21 mouse cellular contexts compared by ENCODE assay signal in the genomic region with DNA sequence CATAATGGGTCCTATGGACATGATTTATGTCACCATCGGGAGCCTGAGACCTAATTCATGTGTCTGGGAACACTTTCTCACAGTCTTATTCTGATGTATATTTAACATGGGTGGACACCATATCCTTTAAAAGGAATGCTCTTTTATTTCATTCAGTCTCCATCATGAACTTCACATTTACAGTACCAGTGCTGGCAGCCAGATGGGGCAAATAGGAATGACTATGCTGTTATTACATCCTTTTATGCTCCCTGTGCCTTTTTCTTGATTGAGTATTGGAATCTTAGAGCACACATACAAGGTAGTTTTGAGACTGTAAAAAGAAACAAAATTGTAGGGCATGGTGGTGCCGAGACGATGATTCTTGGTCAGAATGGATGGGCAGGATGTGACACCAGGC.
DNase-seq lines count a peak whose midpoint lies in the region; ATAC-seq and TF ChIP-seq lines count a peak whose summit lies in the region.
"Had no signal": no experiment of that assay in that cellular context is flagged by ENCODE, and none has a peak within 500 bp of the region (broad histone marks: within the 10 kb centered on the region; RNA-seq: fewer than 3 reads in every experiment).

No protein-coding gene starts in this region.

- no peak overlapping the region for H3K4me3 ChIP-seq in kidney, postnatal 0 days (replicated peaks; ENCODE audit: low read depth, low read length)
- H3K4me3 ChIP-seq in midbrain, embryonic 14.5 days (replicated peaks; ENCODE audit: low read depth, low read length): no peak overlapping the region
- H3K4me3 ChIP-seq in midbrain, embryonic 13.5 days (replicated peaks): no peak overlapping the region
- no peak overlapping the region for H3K4me3 ChIP-seq in cerebellum, adult 2 months (replicated peaks; ENCODE audit: insufficient read depth, low read depth, low read length)
- H3K4me3 ChIP-seq: forebrain, embryonic 12.5 days; heart, embryonic 10.5 days; hindbrain, embryonic 13.5 days; lung, embryonic 15.5 days had no signal

- ATAC-seq in CD4-positive, CD25-positive, alpha-beta regulatory T cell, adult 4 months: no peak
- ATAC-seq in kidney, postnatal 0 days (replicated peaks; ENCODE audit: low FRiP score, low read depth): no peak
- no peak for ATAC-seq in midbrain, embryonic 14.5 days (ENCODE audit: low FRiP score, low TSS enrichment)
- no peak for ATAC-seq in midbrain, embryonic 13.5 days

- peak; percentile 58 for TF ChIP-seq CTCF in kidney, postnatal 0 days (IDR thresholded peaks at IDR 0.05; ENCODE audit: low read depth)
- no peak for TF ChIP-seq CTCF in cerebellum, adult 2 months (IDR thresholded peaks at IDR 0.05; ENCODE audit: borderline replicate concordance, insufficient read depth, low read depth, low read length)

- DNase-seq in CD4-positive, CD25-positive, alpha-beta regulatory T cell, adult 2 months (ENCODE audit: low read depth, low spot score): peak; percentile 39
- DNase-seq in kidney, postnatal 0 days (ENCODE audit: low spot score): no peak
- DNase-seq in kidney, adult 8-10 months: no peak
- peak; percentile 34 for DNase-seq in midbrain, embryonic 14.5 days
- no peak for DNase-seq in frontal cortex, postnatal 10 days (ENCODE audit: low spot score in 2 of 2)
- no peak for DNase-seq in cerebellum, adult 2 months
- DNase-seq: cerebellum, adult 9-10 months; gastrocnemius, postnatal 36 days; heart, postnatal 14 days; kidney, adult 11 months; kidney, postnatal 10 days; left cerebral cortex, postnatal 4 days; retina, postnatal 1 day; thymus, postnatal 14 days had no signal

- no peak overlapping the region for H3K4me2 ChIP-seq in kidney, postnatal 0 days (ENCODE audit: low read length)
- no peak overlapping the region for H3K4me2 ChIP-seq in midbrain, embryonic 14.5 days (ENCODE audit: low read length)
- no peak overlapping the region for H3K4me2 ChIP-seq in midbrain, embryonic 13.5 days (replicated peaks)
- H3K4me2 ChIP-seq: forebrain, embryonic 12.5 days; hindbrain, embryonic 13.5 days; lung, embryonic 15.5 days had no signal

- no peak overlapping the region for H3K9ac ChIP-seq in kidney, postnatal 0 days (ENCODE audit: low read depth, low read length)
- H3K9ac ChIP-seq in midbrain, embryonic 14.5 days (replicated peaks; ENCODE audit: low read length): no peak overlapping the region
- no peak overlapping the region for H3K9ac ChIP-seq in midbrain, embryonic 13.5 days (replicated peaks)
- H3K9ac ChIP-seq: forebrain, embryonic 12.5 days; hindbrain, embryonic 13.5 days; lung, embryonic 15.5 days had no signal

- TF ChIP-seq POLR2A in cerebellum, adult 2 months (IDR thresholded peaks at IDR 0.05; ENCODE audit: borderline replicate concordance, insufficient read depth, low read length): no peak

- 73% methylated on average over 3 of the region's 3 CpGs for WGBS in kidney, postnatal 0 days
- 89% methylated on average over 3 of the region's 3 CpGs for WGBS in midbrain, embryonic 14.5 days
- 96% methylated on average over 3 of the region's 3 CpGs for WGBS in midbrain, embryonic 13.5 days
- WGBS in cerebellum, adult 2 months: 68% methylated on average over 3 of the region's 3 CpGs

- no peak overlapping the region for H3K27ac ChIP-seq in kidney, postnatal 0 days
- no peak overlapping the region for H3K27ac ChIP-seq in midbrain, embryonic 14.5 days (replicated peaks; ENCODE audit: low read depth, low read length)
- H3K27ac ChIP-seq in midbrain, embryonic 13.5 days: no peak overlapping the region
- H3K27ac ChIP-seq in cerebellum, adult 2 months (ENCODE audit: insufficient read depth, low read length): no peak overlapping the region
- H3K27ac ChIP-seq: forebrain, embryonic 12.5 days; heart, embryonic 10.5 days; hindbrain, embryonic 13.5 days; lung, embryonic 15.5 days had no signal

- H3K4me1 ChIP-seq in kidney, postnatal 0 days (replicated peaks; ENCODE audit: insufficient read depth, low read length): 0 out of 2 replicates have a peak, but pooled peaks cover 4% of the 10 kb centered on the region
- H3K4me1 ChIP-seq in midbrain, embryonic 14.5 days (ENCODE audit: control insufficient read depth, insufficient read depth, low read length): peaks cover 11% of the 10 kb centered on the region
- peaks cover 19% of the 10 kb centered on the region for H3K4me1 ChIP-seq in midbrain, embryonic 13.5 days (replicated peaks)
- peaks cover 18% of the 10 kb centered on the region for H3K4me1 ChIP-seq in cerebellum, adult 2 months (ENCODE audit: control insufficient read depth, insufficient read depth, low read length)

- H3K36me3 ChIP-seq in kidney, postnatal 0 days (ENCODE audit: insufficient read depth, low read length): no peaks in the 10 kb centered on the region
- H3K36me3 ChIP-seq in midbrain, embryonic 14.5 days (ENCODE audit: control insufficient read depth, insufficient read depth, low read length): no peaks in the 10 kb centered on the region
- no peaks in the 10 kb centered on the region for H3K36me3 ChIP-seq in midbrain, embryonic 13.5 days
- H3K36me3 ChIP-seq: forebrain, embryonic 12.5 days; heart, embryonic 10.5 days; hindbrain, embryonic 13.5 days; lung, embryonic 15.5 days had no signal

- no peaks in the 10 kb centered on the region for H3K27me3 ChIP-seq in kidney, postnatal 0 days (ENCODE audit: insufficient read depth, low read length)
- H3K27me3 ChIP-seq in midbrain, embryonic 14.5 days (ENCODE audit: control insufficient read depth, insufficient read depth, low read length): no peaks in the 10 kb centered on the region
- H3K27me3 ChIP-seq in midbrain, embryonic 13.5 days: no peaks in the 10 kb centered on the region
- H3K27me3 ChIP-seq in cerebellum, adult 2 months (ENCODE audit: control insufficient read depth, insufficient read depth, low read length): no peaks in the 10 kb centered on the region
- H3K27me3 ChIP-seq: CH12.LX; hindbrain, embryonic 13.5 days; lung, embryonic 15.5 days had no signal

- H3K9me3 ChIP-seq in kidney, postnatal 0 days (replicated peaks; ENCODE audit: low read length): no peaks in the 10 kb centered on the region
- H3K9me3 ChIP-seq in midbrain, embryonic 14.5 days (ENCODE audit: control insufficient read depth, low read length): no peaks in the 10 kb centered on the region
- no peaks in the 10 kb centered on the region for H3K9me3 ChIP-seq in midbrain, embryonic 13.5 days
- H3K9me3 ChIP-seq: forebrain, embryonic 12.5 days; heart, embryonic 10.5 days; hindbrain, embryonic 13.5 days; lung, embryonic 15.5 days had no signal

Comparison
In these comparisons a context has a peak if more than half of its experiments do, and no peak if none do; other contexts are left out.
1. DNase-seq: peak in CD4-positive, CD25-positive, alpha-beta regulatory T cell, adult 2 months (single experiment) and midbrain, embryonic 14.5 days (single experiment); none in kidney, postnatal 0 days (single experiment), kidney, adult 8-10 months (0 of 2), frontal cortex, postnatal 10 days (0 of 2) and cerebellum, adult 2 months (0 of 2).